Mouse (Mus musculus): ENCODE measurements at regions not wholly inside any gene's neighbourhood (a gene's known extent, or its start where the extent isn't known, plus 50 kb on each side); places are given as distances from the start of the nearest gene placed in this dataset.

DNA sequence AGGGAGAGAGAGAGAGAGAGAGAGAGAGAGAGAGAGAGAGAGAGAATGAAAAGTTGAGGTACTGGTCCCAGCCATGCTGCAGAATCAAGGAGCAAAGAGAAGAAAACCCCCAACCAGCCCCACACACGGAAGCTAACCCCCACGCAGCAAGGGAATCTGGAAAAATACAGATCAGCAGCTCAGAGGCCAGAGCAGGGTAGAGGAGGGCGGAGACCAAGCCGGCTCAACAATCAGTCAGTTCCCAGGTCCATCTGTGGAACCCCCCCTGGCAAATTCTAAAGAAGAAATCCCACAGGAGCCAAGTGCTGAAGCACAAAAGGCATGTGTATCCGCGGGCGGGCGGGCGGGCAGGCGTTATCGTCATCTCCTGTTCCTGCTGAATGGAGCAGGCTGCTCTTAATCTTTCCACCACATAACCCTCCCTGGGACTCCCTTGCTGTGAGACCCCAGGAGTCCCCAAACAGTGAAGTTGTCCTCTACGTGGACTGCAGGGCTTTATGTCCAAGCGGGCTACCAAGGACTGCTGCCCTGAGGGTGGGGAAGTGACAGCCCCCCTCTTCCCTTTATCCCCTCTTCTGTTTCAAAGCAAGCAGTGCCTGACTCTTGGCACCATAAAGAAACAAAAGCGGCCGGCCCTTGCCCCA, 60.2 kb upstream of the Lhx5 start:
- TF ChIP-seq CTCF (IDR thresholded peaks at IDR 0.05; ENCODE audit: extremely low read depth, insufficient read length, insufficient replicate concordance, low read depth, low read length) (no peak), POLR2A (IDR thresholded peaks at IDR 0.05; ENCODE audit: low read depth, low read length) (no peak)

Data from small intestine, adult 2 months (tissue).